Mouse (Mus musculus) stomach, postnatal 0 days (tissue): ENCODE measurements around the gene Capn10. TPM values are rescaled to one million over a fixed set of nuclear protein-coding genes. Genes with fewer than 3 reads are reported as not detected.

Experiments
- ATAC-seq: fragments of 200-750 bp; cut with Nextera tagmentation; 2 replicates; pipeline ENCODE4 v1.8.0; 2017; ENCODE audit not compliant: low FRiP score, low TSS enrichment
- DNase-seq: peaks from one replicate; pipeline ENCODE4 v3.0.0-alpha.2; 2016; ENCODE audit warnings: low spot score
- H3K27ac ChIP-seq: fragments of 300-500 bp; sonication (generic); replicated peaks from 2 replicates; pipeline ENCODE4 v1.5.1; 2014; ENCODE audit warnings: mild to moderate bottlenecking, control low read depth
- H3K27me3 ChIP-seq: fragments of 300-500 bp; sonication (generic); 2 replicates; pipeline ENCODE4 v1.6.1; 2014; ENCODE audit warnings: low read length; ENCODE audit not compliant: control insufficient read depth, insufficient read depth
- H3K36me3 ChIP-seq: fragments of 300-500 bp; sonication (generic); 2 replicates; pipeline ENCODE4 v1.6.1; 2014; ENCODE audit warnings: low read length, mixed read lengths; ENCODE audit not compliant: control insufficient read depth, insufficient read depth
- H3K4me1 ChIP-seq: fragments of 300-500 bp; sonication (generic); replicated peaks from 2 replicates; pipeline ENCODE4 v1.6.1; 2014; ENCODE audit warnings: antibody characterized with exemption; ENCODE audit not compliant: control insufficient read depth, insufficient read depth
- H3K4me2 ChIP-seq: fragments of 300-500 bp; sonication (generic); replicated peaks from 2 replicates; pipeline ENCODE4 v1.6.1; 2014; ENCODE audit warnings: low read depth, mild to moderate bottlenecking, control low read depth, moderate library complexity
- H3K4me3 ChIP-seq: fragments of 300-500 bp; sonication (generic); 2 replicates; pipeline ENCODE4 v1.5.1; 2014; ENCODE audit warnings: low read depth, low read length, control low read depth
- H3K9ac ChIP-seq: fragments of 300-500 bp; sonication (generic); 2 replicates; pipeline ENCODE4 v1.6.1; 2014; ENCODE audit warnings: mild to moderate bottlenecking, low read length, control low read depth, mixed read lengths
- H3K9me3 ChIP-seq: fragments of 300-500 bp; sonication (generic); 2 replicates; pipeline ENCODE4 v1.6.1; 2016; ENCODE audit warnings: low read length; ENCODE audit not compliant: control insufficient read depth
- CTCF ChIP-seq: IDR thresholded peaks from 2 replicates; pipeline ENCODE4 v1.5.1; 2016; ENCODE audit warnings: antibody characterized with exemption, low read depth, mild to moderate bottlenecking, moderate library complexity
- EP300 ChIP-seq: optimal IDR thresholded peaks from 2 replicates; pipeline ENCODE3; 2016; ENCODE audit warnings: antibody characterized with exemption
- WGBS: fragments of 180-500 bp; shearing (Covaris S2); extraction: QIAGEN DNeasy Blood & Tissue Kit; methylation state at CpG from one replicate; pipeline ENCODE4 v1.1.7; 2014; 5-methylcytosine and 5-hydroxymethylcytosine counted together
- polyA plus RNA-seq: library from polyadenylated mRNA; unstranded; fragments of >200 nt; fragmentation: Nextera tagmentation; extraction: Ambion mirVana; gene quantifications from 2 replicates; pipeline ENCODE4 v1.2.1, GENCODE M21; 2015

The Capn10 gene
- polyA plus RNA-seq, 1 experiment from 2014 or later: 23.3 TPM

GRCm38 (mm10) chr1:92914239-92914638, 19.9 kb upstream of the Capn10 start:
- no peaks in the 10 kb centered on the region for H3K27me3 ChIP-seq
- H3K4me2 ChIP-seq: no peak overlapping the region
- H3K9me3 ChIP-seq: no peaks in the 10 kb centered on the region
- TF ChIP-seq EP300: no peak
- no peak for TF ChIP-seq CTCF
- H3K4me3 ChIP-seq: no peak overlapping the region
- 79% methylated on average over 4 of the region's 4 CpGs for WGBS
- H3K9ac ChIP-seq: no peak overlapping the region
- DNase-seq: no peak
- no peak overlapping the region for H3K27ac ChIP-seq
- no peak for ATAC-seq
- peaks cover 7% of the 10 kb centered on the region for H3K4me1 ChIP-seq
- H3K36me3 ChIP-seq: peaks cover 27% of the 10 kb centered on the region

DNA sequence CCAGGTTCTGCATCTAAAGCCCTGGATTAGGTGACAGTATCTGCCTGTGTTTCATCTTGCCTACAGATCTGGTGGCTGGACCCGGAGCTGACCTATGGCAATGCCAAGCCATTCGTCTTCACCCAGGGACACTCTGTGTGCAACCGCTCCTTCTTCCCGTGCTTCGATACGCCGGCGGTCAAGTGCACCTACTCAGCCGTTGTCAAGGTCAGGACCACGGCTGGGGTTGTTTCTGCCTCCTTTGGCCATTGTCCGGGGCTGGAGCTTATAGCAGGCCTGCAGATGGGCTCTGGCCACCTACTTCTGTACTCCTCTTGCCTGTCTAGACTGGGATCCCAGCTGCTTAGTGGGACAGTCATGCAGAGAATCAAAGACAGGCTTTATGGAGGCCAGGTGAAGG, 19.2 kb upstream of the Capn10 start:
- H3K4me3 ChIP-seq: no peak overlapping the region
- no peaks in the 10 kb centered on the region; the same call in 1 of the 2 replicates for H3K4me1 ChIP-seq
- H3K27me3 ChIP-seq: no peaks in the 10 kb centered on the region
- peaks cover 34% of the 10 kb centered on the region for H3K36me3 ChIP-seq
- no peak overlapping the region for H3K27ac ChIP-seq
- DNase-seq (no peak), ATAC-seq (no peak)
- H3K9me3 ChIP-seq: no peaks in the 10 kb centered on the region
- TF ChIP-seq CTCF (no peak), EP300 (no peak)
- 93% methylated on average over 11 of the region's 11 CpGs for WGBS
- no peak overlapping the region for H3K9ac ChIP-seq
- H3K4me2 ChIP-seq: no peak overlapping the region

- Histone ChIP-seq H3K4me2 (no peak overlapping the region), H3K27ac (no peak overlapping the region), H3K36me3 (peaks cover 39% of the 10 kb centered on the region), H3K27me3 (no peaks in the 10 kb centered on the region), H3K4me3 (no peak overlapping the region), H3K4me1 (no peaks in the 10 kb centered on the region; the same call in 1 of the 2 replicates), H3K9ac (no peak overlapping the region), H3K9me3 (no peaks in the 10 kb centered on the region)
- ATAC-seq (no peak), DNase-seq (no peak)
- 92% methylated on average over 9 of the region's 9 CpGs for WGBS
- TF ChIP-seq CTCF (no peak), EP300 (no peak)
Observed at GRCm38 (mm10) chr1:92916725-92917124, 17.5 kb upstream of the Capn10 start.

DNA sequence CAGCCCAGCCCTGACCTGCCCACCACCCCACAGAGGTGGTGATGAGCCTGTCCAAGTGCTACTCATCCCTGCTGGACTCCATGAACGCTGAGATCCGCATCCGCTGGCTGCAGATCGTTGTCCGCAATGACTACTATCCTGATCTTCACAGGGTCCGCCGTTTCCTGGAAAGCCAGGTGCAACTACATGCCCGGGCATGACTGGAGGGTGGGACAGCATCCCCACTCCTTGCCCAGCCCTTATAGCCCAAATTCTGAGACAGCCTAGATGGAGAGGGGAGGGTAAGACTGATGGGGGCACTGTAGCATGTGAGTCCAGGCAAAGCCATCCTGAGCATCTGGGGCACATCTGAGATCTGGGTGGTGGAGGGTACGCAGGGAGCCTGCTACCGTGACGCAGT, 15.0 kb upstream of the Capn10 start:
- H3K27me3 ChIP-seq: no peaks in the 10 kb centered on the region
- no peak overlapping the region for H3K4me3 ChIP-seq
- H3K36me3 ChIP-seq: peaks cover 39% of the 10 kb centered on the region
- no peak for ATAC-seq
- H3K4me1 ChIP-seq: no peaks in the 10 kb centered on the region
- H3K9me3 ChIP-seq: no peaks in the 10 kb centered on the region
- WGBS: 90% methylated on average over 11 of the region's 11 CpGs
- H3K9ac ChIP-seq: no peak overlapping the region
- no peak for DNase-seq
- H3K4me2 ChIP-seq: no peak overlapping the region
- H3K27ac ChIP-seq: no peak overlapping the region
- TF ChIP-seq CTCF (no peak), EP300 (no peak)

DNA sequence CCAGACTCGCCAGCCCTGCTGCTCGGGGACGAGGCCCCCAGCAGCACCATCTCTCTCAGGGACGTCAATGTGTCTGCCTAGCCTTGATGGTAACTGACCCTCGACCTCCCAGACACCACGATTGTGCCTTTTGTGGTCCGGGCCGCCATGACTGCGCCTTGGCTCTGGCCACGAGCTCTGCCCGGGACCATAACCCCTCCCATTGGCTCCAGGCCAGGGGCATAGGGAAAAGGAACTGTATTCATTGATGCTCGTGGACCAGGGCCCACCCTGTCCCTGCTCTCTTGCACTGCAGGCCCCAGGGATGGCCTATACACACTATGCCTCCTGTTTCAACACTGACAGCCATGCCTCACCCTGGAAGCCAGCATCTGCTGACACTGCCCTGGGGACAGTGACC, 14.4 kb upstream of the Capn10 start:
- ATAC-seq (peak; percentile 25; the same call in 1 of the 2 replicates), DNase-seq (peak; percentile 57)
- H3K27me3 ChIP-seq: no peaks in the 10 kb centered on the region
- H3K36me3 ChIP-seq: peaks cover 39% of the 10 kb centered on the region
- no peaks in the 10 kb centered on the region for H3K9me3 ChIP-seq
- no peak overlapping the region for H3K4me3 ChIP-seq
- peak overlapping the region; percentile 24; the same call in 1 of the 2 replicates for H3K27ac ChIP-seq
- H3K4me2 ChIP-seq: no peak overlapping the region
- WGBS: 69% methylated on average over 12 of the region's 12 CpGs
- TF ChIP-seq CTCF (no peak), EP300 (no peak)
- no peaks in the 10 kb centered on the region for H3K4me1 ChIP-seq
- H3K9ac ChIP-seq: no peak overlapping the region

DNA sequence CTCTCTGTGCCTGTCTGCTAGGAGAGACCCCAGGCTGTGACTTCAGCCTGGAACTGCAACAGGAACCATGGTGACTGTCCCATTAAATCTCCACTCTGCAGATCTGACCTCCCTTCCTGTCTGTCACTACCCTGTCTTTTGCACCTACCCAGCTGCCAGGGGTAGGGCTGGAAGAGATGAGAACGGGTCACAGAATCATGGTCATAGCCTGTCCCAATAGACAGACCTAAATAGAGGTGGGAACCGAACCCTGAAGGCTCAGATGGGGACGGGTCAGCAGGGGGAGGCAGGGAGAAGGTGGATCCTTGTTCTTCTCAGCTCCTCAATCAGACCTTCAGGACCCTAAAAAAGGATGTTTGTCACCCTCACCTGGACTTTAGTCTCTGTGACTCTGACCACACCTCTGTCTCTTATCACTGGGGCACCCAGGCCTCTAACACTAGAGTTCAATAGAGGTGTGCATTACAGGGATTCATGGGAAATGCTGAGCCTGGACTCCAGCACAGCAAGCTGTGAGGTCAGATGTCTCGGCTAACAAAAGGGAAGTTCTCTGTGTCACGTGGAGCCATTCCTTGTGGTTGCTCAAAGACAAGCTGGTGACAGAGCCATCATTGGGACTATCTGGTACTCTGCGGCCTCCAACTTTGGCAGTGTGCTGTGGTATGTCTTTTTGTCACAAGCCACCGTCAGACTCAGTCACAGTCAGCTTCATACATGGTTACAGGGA, 13.5 kb upstream of the Capn10 start:
- TF ChIP-seq CTCF (no peak), EP300 (no peak)
- Histone ChIP-seq H3K9ac (no peak overlapping the region), H3K4me2 (no peak overlapping the region), H3K4me3 (no peak overlapping the region), H3K4me1 (no peaks in the 10 kb centered on the region), H3K27ac (0 out of 2 replicates have a peak overlapping the region, but pooled peaks have one; percentile 24), H3K36me3 (peaks cover 36% of the 10 kb centered on the region), H3K9me3 (no peaks in the 10 kb centered on the region), H3K27me3 (no peaks in the 10 kb centered on the region)
- ATAC-seq (peak; percentile 88), DNase-seq (peak; percentile 54)
- WGBS: 70% methylated on average over 7 of the region's 7 CpGs
